Comparison of ENCODE assay signal across 16 mouse cellular contexts in genomic region chr9:66347405-66348035, GRCm38 (mm10). TPM values are rescaled to one million over a fixed set of nuclear protein-coding genes. Genes with fewer than 3 reads are reported as not detected.
DNase-seq lines count a peak whose midpoint lies in the region; ATAC-seq and TF ChIP-seq lines count a peak whose summit lies in the region.
"Had no signal": no experiment of that assay in that cellular context is flagged by ENCODE, and none has a peak within 500 bp of the region (broad histone marks: within the 10 kb centered on the region; RNA-seq: fewer than 3 reads in every experiment).

No protein-coding gene starts in this region.

- WGBS in heart, embryonic 11.5 days (ENCODE audit: insufficient replicate concordance) = 78% methylated on average over 7 of the region's 7 CpGs
- 72% methylated on average over 7 of the region's 7 CpGs for WGBS in heart, adult 2 months
- 39% methylated on average over 7 of the region's 7 CpGs for WGBS in liver, embryonic 13.5 days (ENCODE audit: insufficient replicate concordance)
- WGBS in hindbrain, embryonic 11.5 days = 82% methylated on average over 7 of the region's 7 CpGs

- no peak for TF ChIP-seq POLR2A in heart, adult 2 months (IDR thresholded peaks at IDR 0.05; ENCODE audit: insufficient read depth, low read depth, low read length)

- no peak for TF ChIP-seq CTCF in heart, adult 2 months (IDR thresholded peaks at IDR 0.05)

- H3K79me2 ChIP-seq in heart, adult 2 months (replicated peaks; ENCODE audit: control insufficient read depth, insufficient read depth, low read length) = no peaks in the 10 kb centered on the region

- intact Hi-C loops in heart, adult 2 months (cut with DNase I) = no loop called here

- H3K9me3 ChIP-seq in heart, embryonic 11.5 days (replicated peaks; ENCODE audit: control insufficient read depth, low read length) = no peaks in the 10 kb centered on the region
- H3K9me3 ChIP-seq in liver, embryonic 13.5 days (replicated peaks) = no peaks in the 10 kb centered on the region
- H3K9me3 ChIP-seq in hindbrain, embryonic 11.5 days (ENCODE audit: control insufficient read depth, low read length) = no peaks in the 10 kb centered on the region
- H3K9me3 ChIP-seq: forebrain, embryonic 13.5 days; hindbrain, embryonic 10.5 days had no signal

- no peak overlapping the region for H3K9ac ChIP-seq in heart, embryonic 11.5 days (ENCODE audit: low read depth, low read length)
- no peak overlapping the region for H3K9ac ChIP-seq in heart, adult 2 months (ENCODE audit: low read depth, low read length)
- H3K9ac ChIP-seq in liver, embryonic 13.5 days = peak overlapping the region; percentile 55
- H3K9ac ChIP-seq in hindbrain, embryonic 11.5 days (ENCODE audit: low read depth, low read length) = no peak overlapping the region
- H3K9ac ChIP-seq: forebrain, embryonic 13.5 days had no signal

- no peak for TF ChIP-seq EP300 in heart, adult 2 months (IDR thresholded peaks at IDR 0.05; ENCODE audit: insufficient read depth, low read depth, low read length)

- DNase-seq in heart, adult 2 months = no peak
- DNase-seq in c-Kit-positive CD71-negative TER-119-negative erythroid progenitor cells, embryonic 14.5 days (ENCODE audit: low read depth) = peak; percentile 35
- peak; percentile 58 for DNase-seq in liver, embryonic 13.5 days
- DNase-seq in right cerebral cortex, adult 18-20 months = no peak
- no peak for DNase-seq in left cerebral cortex, adult 18-20 months (ENCODE audit: low spot score in 2 of 2)
- no peak for DNase-seq in hindbrain, embryonic 11.5 days (ENCODE audit: low spot score)
- DNase-seq: adrenal gland, postnatal 10 days; cerebellum, adult 18-20 months; gastrocnemius, postnatal 25 days; kidney, adult 11 months; lung, postnatal 14 days; thymus, postnatal 36 days had no signal

- peak; percentile 53; the same call in 1 of the 2 replicates for ATAC-seq in heart, embryonic 11.5 days (replicated peaks; ENCODE audit: insufficient number of reproducible peaks, low FRiP score, low TSS enrichment)
- ATAC-seq in liver, embryonic 13.5 days (ENCODE audit: low read depth) = peak; percentile 24
- peak; percentile 36; the same call in 1 of the 2 replicates for ATAC-seq in neutrophil, adult 5-6 weeks (ENCODE audit: extremely low read depth, insufficient number of reproducible peaks, low FRiP score, poor library complexity, severe bottlenecking)
- ATAC-seq in hindbrain, embryonic 11.5 days (ENCODE audit: low FRiP score) = no peak
- ATAC-seq: forebrain, embryonic 13.5 days had no signal

- H3K4me3 ChIP-seq in heart, embryonic 11.5 days (ENCODE audit: low read depth, low read length) = no peak overlapping the region
- H3K4me3 ChIP-seq in heart, adult 2 months = no peak overlapping the region
- peak overlapping the region; percentile 14; the same call in 1 of the 2 replicates for H3K4me3 ChIP-seq in liver, embryonic 13.5 days (replicated peaks)
- H3K4me3 ChIP-seq in hindbrain, embryonic 11.5 days (ENCODE audit: low read depth, low read length) = no peak overlapping the region
- H3K4me3 ChIP-seq: forebrain, embryonic 13.5 days; hindbrain, embryonic 10.5 days had no signal

- H3K27me3 ChIP-seq in heart, embryonic 11.5 days (ENCODE audit: control insufficient read depth, insufficient read depth, low read length) = no peaks in the 10 kb centered on the region
- H3K27me3 ChIP-seq in heart, adult 2 months (ENCODE audit: control insufficient read depth, insufficient read depth, low read length) = no peaks in the 10 kb centered on the region
- no peaks in the 10 kb centered on the region for H3K27me3 ChIP-seq in liver, embryonic 13.5 days
- H3K27me3 ChIP-seq in hindbrain, embryonic 11.5 days (ENCODE audit: control insufficient read depth, insufficient read depth, low read length) = no peaks in the 10 kb centered on the region
- H3K27me3 ChIP-seq: forebrain, embryonic 13.5 days had no signal

- H3K36me3 ChIP-seq in heart, embryonic 11.5 days (ENCODE audit: control insufficient read depth, insufficient read depth, low read length) = no peaks in the 10 kb centered on the region
- H3K36me3 ChIP-seq in heart, adult 2 months (ENCODE audit: control insufficient read depth, insufficient read depth, low read length) = peaks cover 10% of the 10 kb centered on the region
- H3K36me3 ChIP-seq in liver, embryonic 13.5 days = no peaks in the 10 kb centered on the region
- H3K36me3 ChIP-seq in hindbrain, embryonic 11.5 days (ENCODE audit: control insufficient read depth, insufficient read depth, low read length) = no peaks in the 10 kb centered on the region
- H3K36me3 ChIP-seq: hindbrain, embryonic 10.5 days had no signal

- H3K4me1 ChIP-seq in heart, embryonic 11.5 days (ENCODE audit: control insufficient read depth, insufficient read depth, low read length) = peaks cover 6% of the 10 kb centered on the region; the same call in 1 of the 2 replicates
- H3K4me1 ChIP-seq in heart, adult 2 months (ENCODE audit: control insufficient read depth, insufficient read depth, low read length) = peaks cover 2% of the 10 kb centered on the region
- peaks cover 44% of the 10 kb centered on the region for H3K4me1 ChIP-seq in liver, embryonic 13.5 days (replicated peaks)
- 0 out of 2 replicates have a peak, but pooled peaks cover 2% of the 10 kb centered on the region for H3K4me1 ChIP-seq in hindbrain, embryonic 11.5 days (replicated peaks; ENCODE audit: control insufficient read depth, insufficient read depth, low read length)

- H3K27ac ChIP-seq in heart, embryonic 11.5 days (ENCODE audit: low read depth, low read length) = peak overlapping the region; percentile 32; the same call in 1 of the 2 replicates
- no peak overlapping the region for H3K27ac ChIP-seq in heart, adult 2 months
- H3K27ac ChIP-seq in liver, embryonic 13.5 days = peak overlapping the region; percentile 100
- H3K27ac ChIP-seq in hindbrain, embryonic 11.5 days (ENCODE audit: low read depth, low read length) = no peak overlapping the region
- H3K27ac ChIP-seq: forebrain, embryonic 13.5 days; hindbrain, embryonic 10.5 days had no signal

- no peak overlapping the region for H3K4me2 ChIP-seq in heart, embryonic 11.5 days
- H3K4me2 ChIP-seq in liver, embryonic 13.5 days = peak overlapping the region; percentile 78
- H3K4me2 ChIP-seq in hindbrain, embryonic 11.5 days (replicated peaks; ENCODE audit: low read depth, low read length) = no peak overlapping the region
- H3K4me2 ChIP-seq: forebrain, embryonic 13.5 days had no signal

RNA-seq across cellular contexts. Expression of gene Herc1, which starts 2.7 kb away (rescaled TPM):
- polyA plus RNA-seq in heart, embryonic 11.5 days (2014; fragmentation: Nextera tagmentation; extraction: Ambion mirVana) = 24.4 and 25.7 TPM in 2 replicates
- total RNA-seq in heart, adult 2 months (2021) = 10 to 100 TPM; 31.4 to 35.4 TPM
- polyA plus RNA-seq in heart, adult 2 months (2012; rRNA removed) = 11.0 and 18.7 TPM in 2 replicates
- 26.7 and 28.5 TPM in 2 replicates for polyA plus RNA-seq in liver, embryonic 13.5 days (2015; fragmentation: Nextera tagmentation; extraction: Ambion mirVana)
- 163 and 174 TPM in 2 replicates for total RNA-seq in neutrophil, adult 5-6 weeks (2017)
- 100 to 1,000 TPM; 110 to 114 TPM for total RNA-seq in left cerebral cortex, adult 18-20 months (2021)
- polyA plus RNA-seq in hindbrain, embryonic 11.5 days (2014; fragmentation: Nextera tagmentation; extraction: Ambion mirVana) = 36.6 and 42.2 TPM in 2 replicates

Comparison
In these comparisons a context has a peak if more than half of its experiments do, and no peak if none do; other contexts are left out.
1. H3K27ac ChIP-seq: peak in heart, embryonic 11.5 days (single experiment) and liver, embryonic 13.5 days (single experiment); none in heart, adult 2 months (single experiment) and hindbrain, embryonic 11.5 days (single experiment).
2. DNase-seq: peak in c-Kit-positive CD71-negative TER-119-negative erythroid progenitor cells, embryonic 14.5 days (single experiment) and liver, embryonic 13.5 days (single experiment); none in heart, adult 2 months (0 of 2), right cerebral cortex, adult 18-20 months (single experiment), left cerebral cortex, adult 18-20 months (0 of 2) and hindbrain, embryonic 11.5 days (single experiment).